Mouse (Mus musculus) lung, adult 2 months (tissue): ENCODE data around the gene Prps1l1. TPM values are rescaled to one million over a fixed set of nuclear protein-coding genes. Genes with fewer than 3 reads are reported as not detected.

Experiments used
- DNase-seq: peaks from one replicate; pipeline ENCODE4 v3.0.0; 2022
- H3K4me1 ChIP-seq: fragments of 200-500 bp; 2 replicates; pipeline ENCODE4 v1.6.1; 2011; ENCODE audit warnings: low read length; ENCODE audit not compliant: control insufficient read depth, insufficient read depth
- H3K4me3 ChIP-seq: fragments of 200-500 bp; replicated peaks from 2 replicates; pipeline ENCODE3; 2011; ENCODE audit warnings: low read depth, mild to moderate bottlenecking, control low read depth, low read length; ENCODE audit errors: extremely low read depth
- CTCF ChIP-seq: fragments of 200-500 bp; IDR thresholded peaks from 2 replicates; pipeline ENCODE4 v1.5.1; 2011; ENCODE audit warnings: mild to moderate bottlenecking, low read length, control low read depth; ENCODE audit not compliant: insufficient read depth
- POLR2A ChIP-seq: fragments of 200-500 bp; IDR thresholded peaks from 2 replicates; pipeline ENCODE4 v1.6.1; 2011; ENCODE audit warnings: low read depth, mild to moderate bottlenecking, control low read depth, low read length, borderline replicate concordance; ENCODE audit errors: extremely low read depth
- WGBS: fragments of 180-500 bp; shearing (Covaris S2); methylation state at CpG from one replicate; pipeline ENCODE4 v1.1.7; 2018; 5-methylcytosine and 5-hydroxymethylcytosine counted together
- polyA plus RNA-seq: library from polyadenylated mRNA; depleted of rRNA; stranded (reverse); fragments of >200 nt; gene quantifications from 2 replicates; pipeline ENCODE4 v1.2.3, GENCODE M21; 2012; rRNA removed

The Prps1l1 gene
- polyA plus RNA-seq: not detected in 2 replicates

DNA sequence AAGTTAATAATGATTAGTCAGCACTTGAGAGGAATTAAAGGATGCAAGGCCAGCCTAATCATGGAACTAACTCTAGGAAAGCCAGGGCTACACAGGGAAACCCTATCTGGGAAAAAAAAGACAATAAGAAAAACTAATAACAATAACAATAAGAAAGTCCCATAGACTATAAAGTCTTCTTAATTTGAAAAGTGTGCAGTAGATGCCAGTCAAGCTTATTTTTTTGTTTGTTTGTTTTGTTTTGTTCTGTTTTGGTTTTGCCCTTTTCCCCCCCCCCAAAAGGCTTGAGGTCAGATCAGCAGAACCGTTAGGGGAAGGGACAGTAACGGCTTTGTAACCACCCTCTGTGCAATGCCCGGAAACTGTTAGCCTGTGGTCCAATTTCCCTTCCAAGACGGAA, at the start of gene Prps1l1:
TSS of gene Prps1l1 (plus strand) at position 301 of the 400 bp plus-strand sequence.
- no peak within 1 kb of the TSS for H3K4me3 ChIP-seq
- H3K4me1 ChIP-seq: no peaks in the 10 kb centered on the region
- 84% methylated on average over 4 of the region's 4 CpGs for WGBS
- no peak for DNase-seq
- no peak for TF ChIP-seq CTCF
- no peak for TF ChIP-seq POLR2A

- 100% methylated on average over 1 of the region's 1 CpGs for WGBS
- H3K4me3 ChIP-seq: no peak overlapping the region
- TF ChIP-seq POLR2A (no peak), CTCF (no peak)
- no peaks in the 10 kb centered on the region for H3K4me1 ChIP-seq
- no peak for DNase-seq
These were observed 46.6 kb upstream of the Prps1l1 start for GRCm38 (mm10) chr12:34937918-34938317.

GRCm38 (mm10) chr12:34949066-34949706, 35.4 kb upstream of the Prps1l1 start:
- WGBS: 49% methylated on average over 6 of the region's 6 CpGs
- Histone ChIP-seq H3K4me1 (no peaks in the 10 kb centered on the region), H3K4me3 (no peak overlapping the region)
- TF ChIP-seq CTCF: no peak
- DNase-seq: no peak

- no peaks in the 10 kb centered on the region for H3K4me1 ChIP-seq
- 81% methylated on average over 3 of the region's 3 CpGs for WGBS
- no peak for TF ChIP-seq CTCF
- no peak for TF ChIP-seq POLR2A
These were observed 8.6 kb upstream of the Prps1l1 start for GRCm38 (mm10) chr12:34975991-34976390.

GRCm38 (mm10) chr12:34985865-34986264, 1.3 kb downstream of the Prps1l1 start:
- no peak for DNase-seq
- 81% methylated on average over 5 of the region's 5 CpGs for WGBS
- no peak overlapping the region for H3K4me3 ChIP-seq
- no peak for TF ChIP-seq POLR2A
- no peak for TF ChIP-seq CTCF
- H3K4me1 ChIP-seq: no peaks in the 10 kb centered on the region; the same call in 1 of the 2 replicates

More at GRCm38 (mm10) chr12:34975991-34976390, 8.6 kb upstream of the Prps1l1 start:
- no peak overlapping the region for H3K4me3 ChIP-seq
- no peak for DNase-seq

DNA sequence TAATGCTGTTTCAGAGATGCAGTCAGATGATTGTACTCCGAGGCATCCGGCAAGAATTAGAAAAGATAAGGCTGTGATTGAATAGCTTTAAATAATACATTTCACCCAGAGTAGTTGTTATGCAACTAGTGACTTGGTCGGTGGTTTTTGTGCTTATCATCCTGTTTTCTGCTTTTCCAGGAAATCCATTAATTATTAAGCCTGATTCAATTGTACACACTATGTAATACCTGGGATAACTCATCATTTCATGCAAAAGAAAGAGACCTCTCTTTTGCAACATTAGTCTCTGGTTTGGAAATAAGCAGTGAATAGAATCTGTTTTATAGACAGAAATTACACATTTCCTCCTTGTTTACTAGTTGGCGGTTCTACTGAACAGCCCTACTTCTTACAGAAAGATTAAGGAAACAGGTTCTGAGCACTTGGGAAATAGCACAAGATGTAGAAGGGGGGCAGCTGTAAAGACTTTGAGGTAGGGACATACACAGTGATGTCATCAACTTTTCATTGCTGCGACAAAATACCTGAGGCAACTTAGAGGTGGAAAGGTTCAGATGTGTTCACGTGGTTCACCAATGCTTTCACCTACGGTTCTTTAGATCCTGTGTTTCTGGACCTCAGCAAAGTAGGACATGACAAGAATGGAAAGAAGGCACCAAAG, 5.1 kb downstream of the Prps1l1 start:
- Histone ChIP-seq H3K4me3 (no peak overlapping the region), H3K4me1 (no peaks in the 10 kb centered on the region; the same call in 1 of the 2 replicates)
- no peak for TF ChIP-seq CTCF
- TF ChIP-seq POLR2A: no peak
- DNase-seq: no peak
- WGBS: 70% methylated on average over 7 of the region's 7 CpGs

GRCm38 (mm10) chr12:34990387-34990786, 5.8 kb downstream of the Prps1l1 start:
- no peak for DNase-seq
- Histone ChIP-seq H3K4me3 (no peak overlapping the region), H3K4me1 (no peaks in the 10 kb centered on the region; the same call in 1 of the 2 replicates)
- WGBS: 69% methylated on average over 4 of the region's 4 CpGs
- no peak for TF ChIP-seq POLR2A
- TF ChIP-seq CTCF: no peak

DNA sequence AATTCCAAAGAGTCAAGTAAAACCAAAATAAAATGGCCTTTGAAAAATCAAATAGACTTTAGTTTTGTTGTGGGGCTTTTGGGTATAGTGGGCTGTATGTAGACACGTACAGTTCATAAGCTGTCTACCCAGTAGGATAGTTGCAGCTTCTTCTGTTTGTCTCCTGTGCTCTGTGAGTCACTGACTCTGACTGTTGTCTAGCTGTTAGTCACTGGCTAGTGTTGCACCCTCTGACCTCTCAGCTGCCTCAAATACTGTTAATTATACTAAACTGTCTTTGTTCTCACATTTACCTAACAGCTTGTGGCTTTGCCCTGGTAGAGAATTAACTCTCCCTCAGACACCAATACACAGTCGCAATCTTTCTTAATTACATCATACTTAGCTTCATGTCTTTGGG, 7.3 kb downstream of the Prps1l1 start:
- no peak for DNase-seq
- WGBS: 85% methylated on average over 2 of the region's 2 CpGs

DNA sequence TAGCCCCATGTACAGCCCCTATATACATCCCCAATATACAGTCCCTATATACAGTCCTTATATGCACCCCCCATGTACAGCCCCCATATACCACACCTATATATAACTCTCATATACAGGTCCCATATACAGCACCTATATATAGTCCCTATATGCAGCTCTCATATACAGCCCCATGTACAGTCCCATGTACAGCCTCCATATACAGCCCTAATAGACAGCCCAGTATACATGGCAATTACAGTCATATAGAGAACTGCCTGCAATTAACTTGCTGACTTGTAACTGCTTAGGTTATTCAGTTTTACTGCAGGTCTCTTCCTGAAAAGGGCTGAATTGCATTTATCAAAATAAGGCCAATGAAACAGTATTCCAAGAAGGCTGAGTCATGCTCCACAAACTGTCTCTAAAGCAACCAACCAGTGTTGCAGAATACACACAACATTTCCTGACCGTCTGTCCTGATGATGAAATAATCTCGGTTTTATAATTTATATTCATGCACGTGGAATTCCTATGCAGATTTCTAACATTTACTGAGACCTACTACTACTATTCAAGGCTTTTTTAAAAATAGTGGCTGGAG, 13.1 kb downstream of the Prps1l1 start:
- DNase-seq: no peak
- no peak for TF ChIP-seq POLR2A
- TF ChIP-seq CTCF: no peak
- WGBS: 75% methylated on average over 3 of the region's 3 CpGs
- H3K4me1 ChIP-seq: no peaks in the 10 kb centered on the region
- no peak overlapping the region for H3K4me3 ChIP-seq

More for the DNA sequence above, 7.3 kb downstream of the Prps1l1 start:
- no peak overlapping the region for H3K4me3 ChIP-seq
- H3K4me1 ChIP-seq: no peaks in the 10 kb centered on the region; the same call in 1 of the 2 replicates
- TF ChIP-seq CTCF (no peak), POLR2A (no peak)

- DNase-seq: no peak
- Histone ChIP-seq H3K4me1 (no peaks in the 10 kb centered on the region), H3K4me3 (no peak overlapping the region)
- TF ChIP-seq CTCF: no peak
- WGBS: 77% methylated on average over 12 of the region's 12 CpGs
These were observed 14.4 kb downstream of the Prps1l1 start for GRCm38 (mm10) chr12:34998778-34999467.
